Mouse (Mus musculus) liver, embryonic 14.5 days (tissue): ENCODE data around the gene Tnfrsf13c. TPM values are rescaled to one million over a fixed set of nuclear protein-coding genes. Genes with fewer than 3 reads are reported as not detected.
A peak's percentile ranks its signal among the peaks of the same experiment; 100 is the strongest.

Experiments
- ATAC-seq: fragments of 200-750 bp; cut with Nextera tagmentation; 2 replicates; pipeline ENCODE4 v1.8.0; 2017; ENCODE audit warnings: moderate number of reproducible peaks, mild to moderate bottlenecking, moderate library complexity; ENCODE audit not compliant: insufficient read depth
- DNase-seq, 3 experiments: peaks; one replicate each; pipeline ENCODE4 v3.0.0-alpha.2; 2012 to 2013; ENCODE audit warnings: low read depth in 3 of 3, low spot score in 3 of 3
- H3K27ac ChIP-seq: fragments of 300-500 bp; sonication (generic); 2 replicates; pipeline ENCODE4 v1.5.1; 2014; ENCODE audit warnings: moderate library complexity, mild to moderate bottlenecking, control low read depth, inconsistent platforms
- H3K27me3 ChIP-seq: fragments of 300-500 bp; sonication (generic); 2 replicates; pipeline ENCODE4 v1.6.1; 2014; ENCODE audit warnings: mild to moderate bottlenecking, low read length, moderate library complexity; ENCODE audit not compliant: control insufficient read depth, insufficient read depth
- H3K36me3 ChIP-seq: fragments of 300-500 bp; sonication (generic); replicated peaks from 2 replicates; pipeline ENCODE4 v1.6.1; 2014; ENCODE audit warnings: low read depth; ENCODE audit not compliant: control insufficient read depth, insufficient read depth
- H3K4me1 ChIP-seq, 2 experiments: fragments of 200-500 bp in 1 of 2; fragments of 300-500 bp in 1 of 2; sonication (generic) in 1 of 2; replicated peaks; 2 replicates each; pipeline ENCODE4 v1.6.1; 2012 to 2014; ENCODE audit warnings: antibody characterized with exemption in 1 of 2, inconsistent platforms in 1 of 2, low read length in 1 of 2; ENCODE audit not compliant: control insufficient read depth in 2 of 2, insufficient read depth in 2 of 2
- H3K4me2 ChIP-seq: fragments of 300-500 bp; sonication (generic); 2 replicates; pipeline ENCODE4 v1.6.1; 2014; ENCODE audit warnings: low read depth, mild to moderate bottlenecking, control low read depth, moderate library complexity
- H3K4me3 ChIP-seq, 2 experiments: fragments of 200-500 bp in 1 of 2; fragments of 300-500 bp in 1 of 2; sonication (generic) in 1 of 2; 2 replicates each; pipeline ENCODE4 v1.5.1; 2012 to 2014; ENCODE audit warnings: low read depth in 2 of 2, low read length in 2 of 2, mild to moderate bottlenecking in 2 of 2, control low read depth in 1 of 2, inconsistent platforms in 1 of 2, moderate library complexity in 1 of 2; ENCODE audit not compliant: insufficient read depth in 1 of 2
- H3K9ac ChIP-seq: fragments of 300-500 bp; sonication (generic); replicated peaks from 2 replicates; pipeline ENCODE4 v1.6.1; 2014; ENCODE audit warnings: mild to moderate bottlenecking, control low read depth, moderate library complexity
- H3K9me3 ChIP-seq: fragments of 300-500 bp; sonication (generic); 2 replicates; pipeline ENCODE4 v1.6.1; 2016; ENCODE audit warnings: low read length, mixed read lengths; ENCODE audit not compliant: control insufficient read depth
- CTCF ChIP-seq: IDR thresholded peaks from 2 replicates; pipeline ENCODE4 v1.5.1; 2016; ENCODE audit warnings: antibody characterized with exemption, low read depth, control low read depth
- EP300 ChIP-seq: IDR thresholded peaks from 2 replicates; pipeline ENCODE4 v1.6.1; 2016; ENCODE audit warnings: antibody characterized with exemption, low read depth
- WGBS: fragments of 180-500 bp; shearing (Covaris S2); extraction: QIAGEN DNeasy Blood & Tissue Kit; methylation state at CpG from one replicate; pipeline ENCODE4 v1.1.7; 2014; ENCODE audit not compliant: insufficient replicate concordance; 5-methylcytosine and 5-hydroxymethylcytosine counted together
- polyA plus RNA-seq, 2 experiments: library from polyadenylated mRNA; depleted of rRNA in 1 of 2; stranded (reverse) in 1 of 2; unstranded in 1 of 2; fragments of >200 nt; fragmentation: Nextera tagmentation in 1 of 2; extraction: Ambion mirVana in 1 of 2; gene quantifications; 2 replicates each; pipeline versions ENCODE4 v1.2.1 to v1.2.3; 2012 to 2014

Gene Tnfrsf13c
- polyA plus RNA-seq, 2 experiments = 0.14 to 0.54 TPM

GRCm38 (mm10) chr15:82212752-82213063, 11.5 kb downstream of the Tnfrsf13c start, which contains the start of gene Shisa8:
Gene Shisa8 (minus strand): TSS chr15:82212815.
- H3K9ac ChIP-seq = no peak within 1 kb of the TSS
- H3K4me3 ChIP-seq = peak within 1 kb of the TSS; percentile 1 to 27; a peak in 3 of 4 replicates
- peak within 1 kb of the TSS; percentile 38 for H3K4me2 ChIP-seq
- TF ChIP-seq EP300 (no peak), CTCF (no peak)
- ATAC-seq (no peak), DNase-seq (no peak)
- 2% methylated on average over 33 of the region's 34 CpGs for WGBS
- no peaks in the 10 kb centered on the region for H3K4me1 ChIP-seq
- no peaks in the 10 kb centered on the region for H3K36me3 ChIP-seq
- no peaks in the 10 kb centered on the region for H3K9me3 ChIP-seq
- peaks cover 77% of the 10 kb centered on the region for H3K27me3 ChIP-seq
- no peak within 1 kb of the TSS for H3K27ac ChIP-seq

GRCm38 (mm10) chr15:82211911-82212751, 12.0 kb downstream of the Tnfrsf13c start:
- no peaks in the 10 kb centered on the region for H3K4me1 ChIP-seq
- TF ChIP-seq EP300 (no peak), CTCF (no peak)
- H3K4me2 ChIP-seq = peak overlapping the region; percentile 38
- ATAC-seq (no peak), DNase-seq (no peak)
- H3K9ac ChIP-seq = no peak overlapping the region
- H3K4me3 ChIP-seq = peak overlapping the region; percentile 1 to 27; a peak in 3 of 4 replicates
- no peaks in the 10 kb centered on the region for H3K9me3 ChIP-seq
- no peak overlapping the region for H3K27ac ChIP-seq
- WGBS = under 1% methylated on average over 112 of the region's 112 CpGs
- H3K36me3 ChIP-seq = no peaks in the 10 kb centered on the region
- peaks cover 79% of the 10 kb centered on the region for H3K27me3 ChIP-seq

GRCm38 (mm10) chr15:82211281-82211680, 12.9 kb downstream of the Tnfrsf13c start:
- no peaks in the 10 kb centered on the region for H3K36me3 ChIP-seq
- H3K4me1 ChIP-seq = no peaks in the 10 kb centered on the region
- H3K4me3 ChIP-seq = no peak overlapping the region
- no peaks in the 10 kb centered on the region for H3K9me3 ChIP-seq
- H3K4me2 ChIP-seq = no peak overlapping the region
- H3K27ac ChIP-seq = no peak overlapping the region
- ATAC-seq (no peak), DNase-seq (no peak)
- no peak overlapping the region for H3K9ac ChIP-seq
- WGBS = 8% methylated on average over 11 of the region's 11 CpGs
- peaks cover 78% of the 10 kb centered on the region for H3K27me3 ChIP-seq
- TF ChIP-seq CTCF (no peak), EP300 (no peak)

- TF ChIP-seq CTCF = no peak
- no peak for TF ChIP-seq EP300
- H3K9me3 ChIP-seq = no peaks in the 10 kb centered on the region
- no peak overlapping the region for H3K4me3 ChIP-seq
- WGBS = 52% methylated on average over 1 of the region's 1 CpGs
- H3K27me3 ChIP-seq = peaks cover 73% of the 10 kb centered on the region
- no peak overlapping the region for H3K27ac ChIP-seq
- H3K36me3 ChIP-seq = no peaks in the 10 kb centered on the region
- ATAC-seq (no peak), DNase-seq (no peak)
- H3K4me1 ChIP-seq = no peaks in the 10 kb centered on the region
- H3K4me2 ChIP-seq = no peak overlapping the region
- no peak overlapping the region for H3K9ac ChIP-seq
Measured at GRCm38 (mm10) chr15:82210801-82211200, 13.4 kb downstream of the Tnfrsf13c start.

- DNase-seq = no peak
- no peak for ATAC-seq
- TF ChIP-seq EP300 = no peak
- TF ChIP-seq CTCF = no peak
- peaks cover 5% of the 10 kb centered on the region; the same call in 1 of the 2 replicates for H3K36me3 ChIP-seq
- no peaks in the 10 kb centered on the region for H3K4me1 ChIP-seq
- H3K9me3 ChIP-seq = no peaks in the 10 kb centered on the region
- H3K4me3 ChIP-seq = no peak overlapping the region
- peaks cover 61% of the 10 kb centered on the region for H3K27me3 ChIP-seq
- no peak overlapping the region for H3K9ac ChIP-seq
- 71% methylated on average over 13 of the region's 13 CpGs for WGBS
- H3K4me2 ChIP-seq = no peak overlapping the region
- no peak overlapping the region for H3K27ac ChIP-seq
Measured at GRCm38 (mm10) chr15:82209295-82210050, 14.7 kb downstream of the Tnfrsf13c start.
